Mouse (Mus musculus): ENCODE measurements around the gene Kalrn.

The Kalrn gene

DNA sequence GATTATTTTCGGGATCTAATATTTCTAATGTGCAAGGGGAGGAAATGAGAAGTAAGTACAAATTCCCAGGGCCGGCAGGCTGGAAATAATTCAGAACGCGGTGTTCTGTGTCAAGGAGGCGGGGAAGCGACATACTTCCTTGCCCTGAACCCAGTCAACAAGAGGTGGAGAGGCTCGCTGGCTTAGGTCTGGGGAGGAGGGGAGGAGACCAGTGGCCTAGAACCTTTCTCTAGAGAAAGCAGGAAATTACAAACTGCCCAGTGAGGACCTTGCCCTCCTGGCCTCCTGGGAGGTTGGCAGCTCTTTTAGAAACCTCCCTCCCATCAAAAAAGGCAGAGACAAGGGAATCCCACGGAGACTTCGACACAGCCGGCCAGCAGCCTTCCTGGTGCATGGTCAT, 225.8 kb downstream of the Kalrn start:
- DNase-seq (ENCODE audit: low spot score): peak; percentile 27

DNA sequence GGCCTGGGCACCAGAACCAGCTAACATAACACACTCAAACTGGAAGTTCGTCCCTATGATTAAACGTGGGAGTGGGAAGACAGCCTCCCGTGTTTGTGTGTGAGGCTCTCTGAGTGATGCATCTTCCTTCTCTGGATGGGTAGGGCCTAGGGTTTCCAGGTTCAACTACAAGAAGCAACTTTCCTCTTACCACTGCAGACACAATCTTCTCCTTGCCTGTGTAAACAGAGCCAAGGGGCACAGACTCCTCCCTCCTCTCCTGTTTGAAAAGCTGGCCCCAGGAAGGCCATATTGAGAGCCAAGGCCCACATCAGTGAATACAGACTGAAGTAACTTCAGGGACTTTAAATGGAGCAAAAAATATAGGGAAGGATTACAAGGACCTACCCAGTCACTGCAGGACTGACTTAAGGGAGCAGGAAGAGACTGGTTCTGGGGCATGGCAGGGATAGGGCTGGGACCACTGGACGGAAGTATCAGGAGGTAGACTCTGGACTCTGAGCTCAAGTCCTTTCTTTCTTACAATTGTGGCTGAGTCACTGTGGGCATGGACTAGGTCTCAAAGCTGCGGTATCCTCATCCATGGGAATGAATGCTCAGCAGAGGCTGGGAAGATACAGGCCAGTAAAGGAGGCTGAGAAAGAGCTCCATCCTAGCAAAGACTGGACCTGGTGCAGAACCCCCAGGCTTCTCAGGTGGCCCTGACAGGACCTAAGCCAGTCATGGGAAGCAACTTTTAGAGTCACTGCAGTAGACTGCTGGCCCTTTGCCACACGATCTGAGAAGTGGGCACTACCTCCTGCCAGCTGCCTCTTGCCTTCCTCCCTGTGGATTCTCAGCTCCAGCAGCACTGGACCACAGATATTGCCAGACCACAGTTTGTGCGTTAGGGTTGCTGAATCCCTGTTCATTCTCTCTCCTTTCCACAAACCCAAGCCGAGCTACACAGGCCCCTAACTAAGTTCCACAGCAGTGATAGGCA, 228.1 kb downstream of the Kalrn start:
- no peak for DNase-seq (ENCODE audit: low spot score)

DNA sequence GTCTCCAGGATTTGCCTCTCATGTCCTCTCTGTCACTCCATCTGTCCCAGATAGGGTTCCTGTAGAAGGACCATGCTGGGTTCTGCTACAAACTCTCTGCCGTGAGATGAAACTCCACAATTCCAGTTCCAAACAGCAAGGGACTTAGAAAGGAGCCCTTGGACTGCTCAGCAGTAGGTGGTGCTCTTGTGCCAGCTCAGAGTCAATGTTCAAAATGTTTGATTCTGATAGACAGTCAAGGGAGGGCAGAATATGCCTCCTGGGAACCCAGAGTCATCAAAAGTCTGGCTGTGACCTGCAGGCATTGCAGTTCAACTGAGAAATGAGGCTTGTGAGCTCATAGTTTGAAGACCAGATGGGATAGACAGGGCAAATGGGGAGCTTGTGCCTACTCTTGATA, 229.4 kb downstream of the Kalrn start:
- peak; percentile 23 for DNase-seq (ENCODE audit: low spot score)

DNA sequence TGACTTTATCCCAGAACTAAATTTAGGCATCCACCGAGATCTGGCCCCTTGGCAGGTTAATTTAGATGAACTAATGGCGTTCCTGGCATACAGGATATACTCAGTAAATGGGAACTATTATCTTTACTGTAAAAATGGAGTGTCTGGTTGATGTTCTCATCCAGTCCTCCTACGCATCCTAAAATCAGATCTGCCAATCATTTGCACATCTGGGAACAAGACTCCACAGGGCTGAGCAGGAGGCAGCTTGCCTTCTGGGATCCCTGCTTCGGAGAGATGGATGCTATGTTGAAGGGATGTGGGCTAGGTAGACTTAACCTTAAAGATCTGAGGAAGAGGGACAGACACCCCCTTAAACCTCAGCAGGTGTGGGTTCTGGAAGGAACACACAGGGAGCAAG, 230.2 kb downstream of the Kalrn start:
- no peak for DNase-seq (ENCODE audit: low spot score)

DNA sequence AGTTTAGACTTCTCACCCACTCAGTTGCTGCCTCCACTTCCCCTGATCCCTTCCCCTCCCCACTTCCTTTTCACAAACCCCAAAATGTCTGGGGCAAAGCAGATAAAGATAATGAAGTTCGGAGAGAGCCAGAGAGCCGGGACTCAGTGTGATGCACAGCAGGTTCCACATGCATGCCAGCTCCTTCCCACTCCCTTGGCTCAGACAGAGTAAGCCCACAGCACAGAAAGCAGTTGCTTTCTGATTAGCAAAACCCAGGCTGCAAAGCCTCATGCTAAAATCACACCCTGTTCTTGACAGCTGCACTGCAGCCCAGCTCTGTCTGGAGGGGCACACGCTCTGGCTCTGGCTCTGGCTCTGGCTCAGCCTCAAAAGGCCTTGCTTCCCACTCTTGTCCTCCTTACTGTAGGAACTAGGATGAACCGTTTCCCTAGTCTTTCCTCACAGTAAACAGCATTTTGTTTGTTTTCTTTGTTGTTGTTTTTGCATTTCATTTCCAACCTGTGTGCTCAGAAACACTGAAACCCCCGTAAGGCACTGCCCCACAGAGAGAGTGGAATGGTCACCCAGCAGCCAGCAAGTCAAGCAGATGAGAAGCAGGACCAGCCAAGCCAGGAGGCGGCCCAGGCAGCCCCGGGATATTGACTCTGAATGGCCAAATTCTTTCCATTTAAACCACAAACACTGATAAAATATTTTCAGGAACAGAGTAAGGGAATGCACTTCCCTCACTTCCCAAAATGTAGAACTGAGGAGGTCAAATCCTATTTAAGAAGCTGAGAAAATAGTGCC, 230.8 kb downstream of the Kalrn start:
- no peak for DNase-seq (ENCODE audit: low spot score)

DNA sequence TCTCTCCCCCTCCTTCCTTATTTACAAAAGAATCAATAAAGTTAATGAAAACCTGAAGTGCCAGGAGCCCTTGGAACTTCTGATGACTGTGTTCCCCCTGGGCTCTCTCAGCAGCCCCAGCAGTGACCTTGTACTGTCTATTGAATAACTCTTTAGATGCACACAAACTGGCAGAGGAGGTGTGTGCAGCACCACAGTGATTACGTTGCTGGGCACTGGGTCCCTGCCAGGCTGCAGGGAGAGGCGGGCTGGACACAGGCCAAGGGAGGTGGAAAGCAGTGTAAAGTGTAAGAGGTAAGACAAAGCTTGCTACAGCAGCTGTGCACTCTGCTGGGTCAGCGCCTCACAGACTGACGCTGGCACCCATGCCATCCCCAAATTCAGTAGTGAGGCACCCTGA, 238.4 kb downstream of the Kalrn start:
- peak; percentile 56 for DNase-seq (ENCODE audit: low spot score)

DNA sequence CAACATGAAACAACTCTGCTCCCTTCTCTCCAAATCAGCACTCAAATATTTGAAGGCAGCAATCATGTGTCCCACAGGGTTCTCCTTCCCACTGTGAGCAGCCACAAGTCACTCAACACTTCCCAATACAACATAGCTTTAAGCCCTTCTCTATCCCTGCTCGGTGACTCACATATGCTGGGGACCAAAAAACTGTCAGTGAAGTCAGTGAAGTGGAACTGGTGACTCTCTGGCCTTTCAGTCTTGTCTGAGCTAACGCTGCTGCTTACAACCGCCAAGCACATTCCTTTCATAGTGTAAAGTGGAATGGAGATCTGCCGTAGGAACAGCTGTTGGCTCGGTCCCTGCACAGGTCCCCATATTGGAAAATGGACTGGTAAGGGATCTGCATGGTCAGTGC, 241.7 kb downstream of the Kalrn start:
- no peak for DNase-seq (ENCODE audit: low spot score)

DNA sequence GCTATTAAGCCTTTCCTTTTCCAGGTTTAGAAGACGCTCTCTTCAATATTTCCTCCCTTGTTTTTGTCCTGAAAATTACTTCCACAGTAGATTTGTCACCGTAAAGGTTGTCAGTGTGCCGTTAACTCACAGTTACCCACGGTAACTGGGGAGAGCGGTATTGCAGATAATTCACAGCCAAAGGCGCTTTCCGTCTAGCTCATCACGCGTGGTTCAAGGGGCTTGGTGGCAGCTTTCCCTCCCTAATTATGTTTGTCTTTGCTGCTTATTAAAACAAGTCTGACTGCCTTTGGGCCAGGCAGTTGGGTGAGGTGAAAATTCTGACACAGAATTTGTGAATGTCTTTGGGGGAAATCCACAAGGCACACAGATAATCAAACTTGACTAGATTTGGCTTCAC, 243.5 kb downstream of the Kalrn start:
- DNase-seq (ENCODE audit: low spot score): no peak

DNA sequence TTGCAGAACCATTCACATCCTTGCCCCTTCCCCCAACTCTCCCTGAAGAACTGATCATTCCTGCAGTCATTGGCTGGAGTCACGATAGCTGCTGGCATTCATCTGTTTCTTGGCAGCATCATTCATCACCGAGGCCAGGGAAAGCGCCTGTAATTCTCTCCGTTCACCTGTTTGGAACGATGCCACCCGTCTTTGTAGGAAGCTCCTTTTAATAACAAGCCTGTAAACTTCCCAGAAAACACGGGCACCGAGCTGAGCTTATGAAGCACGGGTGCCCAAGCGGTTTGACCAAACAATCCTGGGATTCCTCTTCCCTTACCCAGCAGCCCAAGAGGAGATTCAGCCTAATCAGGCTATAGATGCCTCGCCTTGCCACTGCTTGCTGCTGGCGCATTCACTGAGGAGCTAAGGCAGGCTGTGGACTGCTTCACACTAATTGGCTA, 243.9 kb downstream of the Kalrn start:
- DNase-seq (ENCODE audit: low spot score): no peak

DNA sequence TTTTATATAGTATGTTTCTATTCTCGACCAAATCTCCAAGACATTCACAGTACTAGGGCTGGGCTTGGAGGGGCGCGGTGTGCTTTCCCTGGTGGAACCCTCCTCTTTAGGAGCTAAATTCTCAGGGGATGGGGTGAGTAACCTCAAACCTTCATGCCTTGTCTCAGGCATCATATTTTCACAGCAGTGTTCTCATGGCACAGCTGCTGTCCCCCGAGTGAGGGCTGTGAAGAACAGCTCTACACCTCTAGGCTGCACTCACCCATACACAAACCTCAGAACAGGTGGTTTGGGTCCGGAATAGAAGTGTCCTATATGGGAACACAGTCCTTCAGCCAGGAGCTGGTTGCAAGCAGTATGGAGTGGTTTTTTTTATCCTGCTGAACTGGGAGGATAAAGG, 245.4 kb downstream of the Kalrn start:
- no peak for DNase-seq (ENCODE audit: low spot score)

DNA sequence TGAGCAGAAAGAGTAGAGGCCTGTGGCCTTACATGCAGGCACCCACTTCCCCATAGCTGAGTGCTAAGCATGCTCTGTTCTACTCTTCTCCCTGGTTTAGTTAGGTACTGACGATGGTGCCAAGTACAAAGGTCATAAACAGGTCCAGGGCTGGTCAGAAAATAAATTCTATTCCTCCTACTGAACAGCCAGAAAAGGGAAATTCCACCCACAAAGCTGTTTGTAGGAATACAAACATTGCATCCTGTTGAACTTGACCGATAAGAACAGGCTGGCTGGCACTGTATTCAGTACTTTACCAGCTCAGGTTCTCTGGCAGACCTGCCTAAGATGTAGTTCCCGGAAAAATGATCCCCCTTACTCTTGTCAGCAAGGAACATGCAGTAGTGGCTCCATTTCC, 247.5 kb downstream of the Kalrn start:
- no peak for DNase-seq (ENCODE audit: low spot score)

DNA sequence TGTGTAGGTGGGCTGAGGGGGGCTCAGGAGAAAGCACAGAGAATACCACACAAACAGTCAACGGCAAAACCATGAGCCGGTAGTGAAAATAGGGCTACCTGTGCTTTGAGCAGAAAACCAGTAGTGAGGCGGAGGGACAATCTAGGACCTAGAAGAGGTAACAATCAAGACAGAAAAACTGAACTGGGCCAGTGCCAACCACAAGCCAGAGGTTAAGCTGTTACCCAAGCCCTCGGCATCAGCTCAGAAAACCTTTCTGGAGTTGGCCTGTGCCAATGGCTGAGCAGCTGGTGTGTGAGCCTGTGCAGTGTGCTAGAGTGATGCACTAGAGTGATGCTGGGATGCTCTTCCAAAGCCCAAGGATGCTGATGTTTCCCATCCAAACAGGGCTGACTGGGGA, 248.2 kb downstream of the Kalrn start:
- DNase-seq (ENCODE audit: low spot score): no peak

DNA sequence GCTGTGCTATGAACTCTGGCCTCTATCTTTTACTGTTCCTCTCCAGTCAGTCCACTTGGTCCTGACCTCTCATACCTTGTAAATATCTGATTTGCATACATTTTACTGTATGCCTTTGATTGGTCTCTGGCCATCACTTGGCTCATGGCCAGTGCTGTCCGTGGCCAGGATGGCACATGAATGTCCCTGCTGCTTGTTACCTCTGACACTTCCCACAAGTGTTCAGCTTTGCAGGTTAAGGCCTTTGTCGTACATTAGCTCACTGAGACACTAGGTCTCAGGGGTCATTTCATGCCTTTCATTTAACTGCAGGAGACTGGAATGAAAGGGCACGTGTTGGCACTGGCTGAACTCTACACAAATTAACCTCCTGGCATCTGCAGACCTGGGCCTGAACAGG, 248.6 kb downstream of the Kalrn start:
- no peak for DNase-seq (ENCODE audit: low spot score)

DNA sequence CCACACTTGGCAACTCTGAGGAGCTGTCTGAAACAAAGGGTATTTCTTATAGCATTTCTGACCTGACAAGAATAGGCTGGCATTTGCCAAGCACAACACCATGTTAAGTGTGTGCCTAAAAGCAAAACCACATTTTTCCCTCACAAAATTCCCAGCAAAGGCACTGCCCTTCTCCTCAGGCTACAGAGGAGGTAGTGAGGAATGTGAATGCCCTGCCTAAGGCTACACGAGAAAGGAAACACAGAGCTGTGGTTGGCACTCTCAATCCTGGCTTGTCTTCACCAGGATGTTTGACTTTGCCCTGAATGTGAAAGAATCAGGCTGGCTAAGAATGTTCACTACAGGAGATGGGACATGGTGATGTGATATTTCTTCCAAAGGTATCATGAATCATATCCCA, 249.8 kb downstream of the Kalrn start:
- no peak for DNase-seq (ENCODE audit: low spot score)

DNA sequence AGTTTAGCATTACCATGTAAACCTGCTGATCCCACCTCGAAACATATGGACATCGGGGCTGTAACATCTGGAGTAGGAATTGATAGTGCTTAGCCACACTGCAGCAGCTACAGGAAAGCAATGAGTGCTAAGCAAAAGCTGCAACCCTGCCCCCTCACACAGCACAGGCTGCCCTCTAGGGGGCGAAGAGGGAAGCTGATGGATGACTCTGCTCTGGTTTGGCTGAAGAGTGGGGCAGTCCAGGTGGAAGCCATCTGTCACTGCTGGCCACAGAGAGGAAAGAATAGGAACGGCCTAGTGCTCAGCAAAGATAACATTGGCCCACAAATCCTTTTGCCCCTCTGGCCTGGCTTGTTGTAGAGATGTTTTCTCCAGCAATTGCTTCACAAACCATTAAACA, 250.8 kb downstream of the Kalrn start:
- peak; percentile 66 for DNase-seq (ENCODE audit: low spot score)

DNA sequence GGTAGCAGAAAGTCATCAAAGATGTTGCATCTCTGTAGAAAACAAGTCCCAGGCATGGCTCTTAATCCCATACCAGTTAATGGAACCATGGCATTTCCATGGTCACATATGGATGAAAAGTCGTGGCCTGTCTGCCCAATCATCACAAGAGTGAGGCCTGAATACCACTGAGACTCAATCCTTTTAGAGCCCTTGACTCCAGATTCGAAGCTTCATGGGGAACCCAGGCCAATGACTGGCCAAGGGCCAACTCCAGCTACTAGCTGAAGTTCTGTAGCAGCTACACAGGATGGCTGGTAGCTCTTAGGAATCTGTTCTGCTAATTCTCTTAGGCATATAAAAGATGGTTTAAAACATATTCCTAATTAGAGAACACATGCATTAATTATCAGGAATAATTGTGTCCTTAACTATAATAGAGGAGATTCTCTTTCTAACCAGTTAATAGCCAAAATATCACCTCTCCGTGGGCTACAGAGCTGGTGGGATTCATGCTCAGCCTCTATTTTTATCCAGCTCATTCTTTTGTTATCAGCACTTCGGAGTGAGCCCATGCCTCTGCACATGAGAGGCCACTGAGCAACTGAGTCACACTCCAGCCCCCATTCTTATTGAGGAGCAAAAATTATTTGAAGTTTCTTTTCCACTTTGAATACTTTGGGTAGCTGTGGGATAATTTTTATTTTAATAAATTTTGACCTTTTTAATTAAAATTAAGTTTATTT, 252.1 kb downstream of the Kalrn start:
- DNase-seq (ENCODE audit: low spot score): no peak

DNA sequence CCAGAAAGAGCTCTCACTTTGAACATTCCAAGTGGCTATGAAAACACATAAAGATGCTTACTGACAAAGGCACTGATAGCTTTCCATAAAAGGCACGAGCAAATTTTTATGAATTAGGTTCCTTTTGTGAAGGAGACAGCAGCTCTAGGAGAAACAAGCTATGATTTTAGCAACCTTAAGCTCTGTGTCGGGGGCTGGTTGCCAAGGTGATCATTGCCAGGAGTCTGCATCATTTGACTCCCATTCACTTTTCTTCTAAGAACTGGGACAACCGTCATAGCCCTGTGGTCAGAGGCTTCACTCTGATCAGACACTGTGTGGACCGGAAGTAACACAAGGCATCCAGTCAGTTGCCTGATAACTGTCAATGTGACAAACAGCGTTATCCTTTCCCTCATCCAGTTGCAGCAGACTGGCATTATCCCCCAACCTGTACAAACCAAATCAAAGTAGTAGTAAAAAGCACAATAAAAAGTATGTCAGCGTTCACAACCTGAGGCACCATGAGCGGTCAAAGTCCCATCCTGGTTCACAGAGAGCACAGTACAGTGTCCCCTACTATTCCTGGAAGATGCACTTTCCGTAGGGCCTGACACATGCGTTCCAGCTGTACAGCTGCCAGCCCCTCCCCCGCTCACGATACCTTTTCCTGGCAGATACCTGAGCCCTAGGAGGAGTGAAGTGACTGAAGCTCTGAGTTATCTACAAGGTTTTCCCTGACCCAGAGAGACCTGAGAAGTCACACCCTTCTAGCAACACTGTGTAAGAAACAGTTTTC, 253.1 kb downstream of the Kalrn start:
- DNase-seq (ENCODE audit: low spot score): no peak

DNA sequence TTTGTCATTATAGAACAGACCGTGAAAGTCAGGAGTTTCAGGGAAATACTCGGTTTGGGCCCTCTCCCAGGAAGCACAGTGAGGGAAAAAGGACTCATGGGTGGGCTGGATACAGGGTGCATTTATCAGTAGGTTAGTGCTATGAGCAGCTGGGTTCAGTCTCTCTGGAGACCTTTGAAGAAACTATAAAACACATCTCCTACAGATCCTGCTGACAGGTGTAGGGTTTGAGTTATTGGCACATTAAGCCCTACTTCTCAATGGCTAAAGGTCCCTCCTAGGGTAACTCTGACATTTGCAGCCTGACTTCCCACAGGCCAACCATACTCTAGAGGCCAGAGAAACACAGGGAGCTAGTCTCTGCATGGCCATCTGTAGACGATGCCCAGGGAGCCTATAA, 256.2 kb downstream of the Kalrn start:
- DNase-seq (ENCODE audit: low spot score): no peak

DNA sequence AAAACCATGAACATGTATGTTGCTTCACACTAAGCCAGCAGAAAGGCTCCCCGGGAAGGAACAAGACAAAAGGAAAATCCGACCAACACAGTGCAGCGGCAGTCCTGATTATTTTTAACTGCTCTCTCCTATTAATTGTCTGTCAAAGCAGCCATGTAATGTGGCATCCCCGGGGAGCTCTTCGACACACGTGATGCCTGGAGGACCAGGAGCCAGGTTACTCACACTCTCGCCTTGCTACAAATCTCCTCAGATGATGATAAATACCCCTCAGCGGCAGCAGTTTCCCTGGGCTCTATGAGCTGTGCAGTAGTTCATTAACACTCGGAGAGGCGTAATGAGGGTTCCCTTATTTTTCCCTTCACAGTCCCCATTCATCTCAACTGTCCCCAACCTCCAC, 257.1 kb downstream of the Kalrn start:
- DNase-seq (ENCODE audit: low spot score): no peak

DNA sequence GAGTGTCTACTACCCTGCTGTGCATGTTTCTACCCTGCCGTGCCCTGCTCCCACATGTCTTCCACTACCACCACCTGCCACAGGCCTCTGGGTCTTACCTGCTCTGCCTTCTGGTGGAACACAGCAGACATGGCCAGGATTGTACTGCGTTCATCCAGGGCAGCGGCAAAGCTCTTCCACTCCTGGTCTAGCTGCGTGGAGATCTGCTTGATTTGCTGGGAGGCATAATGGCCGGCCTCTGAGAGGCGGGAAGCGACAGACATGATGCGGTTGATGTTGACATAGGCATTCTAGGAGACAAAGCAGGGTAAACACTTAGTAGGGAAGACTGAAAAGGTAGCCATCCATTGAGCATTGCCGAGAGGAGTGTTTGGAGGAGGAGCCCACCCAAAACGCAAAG, 259.3 kb downstream of the Kalrn start:
- DNase-seq (ENCODE audit: low spot score): no peak

DNA sequence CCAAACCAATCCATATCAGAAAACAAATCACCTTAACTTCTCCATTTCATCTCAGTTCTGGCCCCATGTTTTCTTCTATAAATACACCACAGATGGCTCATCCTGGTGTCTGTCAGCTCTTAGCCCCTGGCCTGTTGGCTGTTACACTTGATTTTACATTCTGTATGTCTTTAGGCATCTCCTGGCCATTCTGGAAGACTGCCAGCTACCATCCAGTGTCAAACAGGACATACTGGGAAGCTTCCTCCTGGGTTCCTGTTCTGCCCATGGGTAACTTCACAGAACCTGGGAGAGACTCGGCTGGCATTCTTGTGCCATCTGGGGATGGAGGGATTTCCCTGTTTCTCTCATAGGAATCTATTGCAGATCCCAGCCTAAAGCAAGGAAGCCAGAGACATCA, 261.8 kb downstream of the Kalrn start:
- DNase-seq (ENCODE audit: low spot score): no peak

DNA sequence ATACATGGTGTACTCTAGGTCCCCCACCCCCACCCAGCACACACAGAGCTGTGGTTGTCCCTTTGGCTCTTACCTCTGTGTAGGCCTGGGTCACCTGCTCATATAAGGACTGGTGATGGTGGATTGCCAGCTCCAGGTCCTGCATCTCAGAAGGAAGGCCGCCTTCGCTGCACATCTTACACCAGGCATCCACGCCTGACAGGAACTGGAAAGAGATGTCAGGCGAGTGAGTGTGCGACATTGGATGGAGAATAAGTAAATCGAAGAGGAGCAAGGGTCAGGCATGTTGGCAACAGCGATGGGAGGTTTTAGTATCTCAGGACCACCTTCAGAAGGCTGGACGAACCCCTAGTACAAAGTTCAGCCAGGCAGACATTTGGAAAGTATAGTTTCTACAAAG, 263.0 kb downstream of the Kalrn start:
- DNase-seq (ENCODE audit: low spot score): no peak

Measured in ovary, postnatal 36 days (tissue).